Mouse (Mus musculus) megakaryocyte, embryonic 14.5 days (primary cell): ENCODE data around the gene Smc6. TPM values are rescaled to one million over a fixed set of nuclear protein-coding genes. Genes with fewer than 3 reads are reported as not detected.

ENCODE experiments used
- H3K27me3 ChIP-seq: replicated peaks from 2 replicates; pipeline ENCODE3; 2012; ENCODE audit warnings: inconsistent platforms
- H3K36me3 ChIP-seq: replicated peaks from 2 replicates; pipeline ENCODE3; 2012; ENCODE audit warnings: low read length, inconsistent platforms, mixed read lengths
- H3K4me1 ChIP-seq: 2 replicates; pipeline ENCODE4 v1.6.1; 2012; ENCODE audit warnings: inconsistent platforms
- H3K4me3 ChIP-seq: replicated peaks from 2 replicates; pipeline ENCODE3; 2012; ENCODE audit warnings: moderate library complexity, mild to moderate bottlenecking, inconsistent platforms
- H3K9me3 ChIP-seq: 2 replicates; pipeline ENCODE4 v1.6.1; 2012; ENCODE audit warnings: inconsistent platforms
- FLI1 ChIP-seq: IDR thresholded peaks from 2 replicates; pipeline ENCODE4 v1.6.1; 2012; ENCODE audit warnings: low read length, inconsistent platforms, mixed read lengths
- GATA1 ChIP-seq: IDR thresholded peaks from 3 replicates; pipeline ENCODE4 v1.6.1; 2012; ENCODE audit warnings: mixed read lengths, low read length, inconsistent platforms, borderline replicate concordance
- polyA plus RNA-seq: library from polyadenylated mRNA; stranded (reverse); fragments of >175 nt; gene quantifications from 2 replicates; pipeline ENCODE4 v1.2.3, GENCODE M21; 2012; ENCODE audit warnings: low replicate concordance; ENCODE audit not compliant: insufficient read depth

Gene Smc6
- polyA plus RNA-seq, 1 experiment, result 21.8 TPM

DNA sequence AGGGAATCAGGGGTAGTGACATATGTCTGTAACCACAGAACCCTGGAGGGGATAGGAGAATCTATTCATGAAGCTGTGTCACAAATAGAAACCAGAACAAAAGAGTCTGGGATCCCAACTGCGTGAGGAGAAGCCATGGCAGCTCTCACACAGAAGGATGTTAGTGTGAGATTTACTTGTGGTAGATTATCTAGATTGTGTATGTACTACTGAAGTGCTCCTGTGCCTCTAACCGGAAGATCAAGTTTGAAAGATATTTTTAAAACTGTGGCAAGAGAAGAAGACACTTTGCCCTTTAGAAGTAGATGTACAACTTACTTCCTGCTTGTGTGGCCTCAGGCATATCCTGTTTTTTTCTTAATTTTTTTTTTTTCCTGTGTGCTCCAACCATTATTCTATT, 35.4 kb upstream of the Smc6 start:
- Histone ChIP-seq H3K27me3 (no peaks in the 10 kb centered on the region), H3K9me3 (no peaks in the 10 kb centered on the region), H3K36me3 (no peaks in the 10 kb centered on the region), H3K4me1 (peaks cover 9% of the 10 kb centered on the region), H3K4me3 (no peak overlapping the region)
- TF ChIP-seq FLI1, result no peak
- no peak for TF ChIP-seq GATA1

DNA sequence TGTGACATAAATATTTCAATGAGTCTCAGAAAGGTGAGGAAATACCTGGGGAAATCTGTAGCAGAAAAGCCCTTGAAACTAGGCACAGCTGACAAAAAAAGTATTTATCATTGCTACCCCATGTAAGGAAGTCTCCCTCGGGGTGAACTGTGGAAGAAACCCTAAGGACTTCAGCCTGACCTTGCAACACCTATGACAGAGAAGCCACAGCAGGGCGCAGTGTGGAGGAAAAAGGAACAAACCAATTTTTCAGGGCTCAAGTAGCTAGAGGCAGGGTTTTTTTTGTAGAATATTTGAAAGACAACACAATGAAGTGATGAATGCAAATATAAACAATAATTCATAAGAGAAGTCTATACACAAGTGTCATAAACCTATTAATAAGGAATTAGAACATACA, 29.7 kb upstream of the Smc6 start:
- Histone ChIP-seq H3K4me3 (no peak overlapping the region), H3K9me3 (no peaks in the 10 kb centered on the region), H3K36me3 (peaks cover 7% of the 10 kb centered on the region), H3K4me1 (no peaks in the 10 kb centered on the region), H3K27me3 (no peaks in the 10 kb centered on the region)
- TF ChIP-seq FLI1 (no peak), GATA1 (no peak)

DNA sequence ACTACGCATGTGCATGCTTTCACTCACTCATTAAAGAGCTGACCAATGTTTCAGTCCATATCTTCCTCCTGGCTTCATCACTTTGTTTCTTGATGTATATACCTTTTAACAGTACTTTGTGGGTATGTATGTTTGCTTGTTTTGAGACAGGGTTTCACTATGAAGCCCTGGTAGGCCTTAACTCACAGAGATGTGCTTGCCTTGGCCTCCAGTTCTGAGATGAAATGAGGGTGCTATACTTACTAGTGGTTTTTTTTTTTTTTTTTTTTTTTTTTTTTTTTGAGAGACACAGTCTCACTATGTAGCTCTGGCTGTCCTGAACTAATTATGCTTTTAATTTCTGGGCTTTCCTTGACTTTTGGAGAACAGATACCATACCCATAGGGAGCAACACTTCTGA, 18.2 kb upstream of the Smc6 start:
- H3K9me3 ChIP-seq, result no peaks in the 10 kb centered on the region
- peaks cover 62% of the 10 kb centered on the region for H3K36me3 ChIP-seq
- no peaks in the 10 kb centered on the region for H3K4me1 ChIP-seq
- no peaks in the 10 kb centered on the region for H3K27me3 ChIP-seq
- TF ChIP-seq FLI1 (no peak), GATA1 (no peak)
- no peak overlapping the region for H3K4me3 ChIP-seq

DNA sequence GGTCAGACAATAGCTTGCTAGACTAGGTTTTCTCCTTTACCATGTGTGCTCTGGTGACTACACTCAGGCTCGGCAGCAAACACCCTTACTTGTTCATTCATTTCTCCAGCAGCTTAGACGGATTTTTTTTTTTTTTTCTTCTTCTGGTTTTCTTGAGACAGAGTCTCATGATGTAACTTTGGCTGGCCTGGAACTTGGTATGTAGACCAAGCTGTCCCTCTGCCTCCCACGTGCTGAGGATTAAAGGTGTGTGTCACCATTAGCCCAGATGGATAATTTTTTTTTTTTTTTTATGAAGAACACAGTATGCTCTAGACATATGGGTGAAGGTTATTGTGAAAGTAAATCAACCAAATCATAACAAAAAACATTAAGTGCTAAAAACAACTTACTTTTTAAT, 15.4 kb upstream of the Smc6 start:
- no peak for TF ChIP-seq FLI1
- no peak for TF ChIP-seq GATA1
- Histone ChIP-seq H3K4me3 (no peak overlapping the region), H3K4me1 (no peaks in the 10 kb centered on the region), H3K27me3 (no peaks in the 10 kb centered on the region), H3K9me3 (no peaks in the 10 kb centered on the region), H3K36me3 (peaks cover 60% of the 10 kb centered on the region)

DNA sequence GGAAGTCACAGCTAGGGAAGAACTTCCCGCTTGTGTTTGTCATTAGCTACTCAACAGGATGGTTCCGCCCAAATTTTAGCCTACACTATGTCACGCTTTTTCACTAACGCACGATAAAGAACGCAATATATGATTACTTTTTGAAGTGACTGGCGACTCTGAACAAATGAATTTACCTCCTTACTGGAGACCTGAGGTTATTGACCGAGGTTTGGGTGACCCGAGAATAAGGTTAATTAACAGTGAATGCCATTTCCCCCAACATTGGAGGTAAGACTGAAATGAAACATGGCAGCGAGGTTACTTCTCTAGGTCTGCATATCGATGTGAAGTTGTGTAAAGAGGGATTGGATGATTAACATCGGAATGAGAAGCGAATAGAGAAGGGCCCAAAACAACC, 791 bp upstream of the Smc6 start:
- peak overlapping the region; percentile 98 for H3K4me3 ChIP-seq
- H3K4me1 ChIP-seq, result peaks cover 41% of the 10 kb centered on the region
- TF ChIP-seq GATA1 (no peak), FLI1 (no peak)
- H3K9me3 ChIP-seq, result no peaks in the 10 kb centered on the region
- H3K27me3 ChIP-seq, result no peaks in the 10 kb centered on the region
- H3K36me3 ChIP-seq, result no peaks in the 10 kb centered on the region

DNA sequence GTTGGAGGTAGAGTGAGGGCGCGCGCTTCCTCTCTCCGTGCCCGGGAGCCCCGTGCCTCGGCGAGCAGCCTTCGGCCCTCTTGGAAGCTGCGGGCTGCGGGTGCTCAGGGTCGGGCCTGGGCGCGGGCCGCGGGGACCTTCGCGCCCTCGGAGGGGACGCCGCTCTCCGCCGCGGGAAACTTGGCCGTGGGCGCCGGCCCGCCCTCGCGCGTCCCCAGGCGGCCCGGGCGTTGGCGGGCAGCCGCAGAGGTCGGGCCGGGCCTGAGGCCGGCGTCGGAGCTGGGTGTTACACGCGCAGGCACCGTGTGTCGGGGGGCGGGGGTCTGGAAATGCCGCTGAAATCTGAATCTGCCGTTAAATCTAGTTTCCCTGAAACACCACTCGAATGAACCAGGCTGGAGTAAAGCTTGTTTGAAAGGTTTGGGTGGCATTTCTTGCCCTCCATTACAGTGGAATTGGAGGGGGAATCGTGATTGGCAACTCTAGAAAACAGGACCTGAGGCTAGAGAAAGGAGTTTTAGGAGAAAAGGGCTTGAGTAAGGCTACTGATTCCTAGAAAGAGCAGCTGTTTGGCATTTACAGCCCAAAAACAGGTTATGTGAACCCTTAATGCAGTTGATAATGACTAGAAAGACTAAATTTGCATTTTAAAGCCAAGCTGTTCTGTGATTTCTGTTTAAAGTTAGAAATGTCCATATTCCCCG, 748 bp downstream of the Smc6 start:
- no peaks in the 10 kb centered on the region for H3K27me3 ChIP-seq
- H3K4me3 ChIP-seq, result peak overlapping the region; percentile 98
- TF ChIP-seq GATA1, result no peak
- no peak for TF ChIP-seq FLI1
- H3K36me3 ChIP-seq, result peaks cover 2% of the 10 kb centered on the region
- peaks cover 39% of the 10 kb centered on the region for H3K4me1 ChIP-seq
- no peaks in the 10 kb centered on the region for H3K9me3 ChIP-seq

DNA sequence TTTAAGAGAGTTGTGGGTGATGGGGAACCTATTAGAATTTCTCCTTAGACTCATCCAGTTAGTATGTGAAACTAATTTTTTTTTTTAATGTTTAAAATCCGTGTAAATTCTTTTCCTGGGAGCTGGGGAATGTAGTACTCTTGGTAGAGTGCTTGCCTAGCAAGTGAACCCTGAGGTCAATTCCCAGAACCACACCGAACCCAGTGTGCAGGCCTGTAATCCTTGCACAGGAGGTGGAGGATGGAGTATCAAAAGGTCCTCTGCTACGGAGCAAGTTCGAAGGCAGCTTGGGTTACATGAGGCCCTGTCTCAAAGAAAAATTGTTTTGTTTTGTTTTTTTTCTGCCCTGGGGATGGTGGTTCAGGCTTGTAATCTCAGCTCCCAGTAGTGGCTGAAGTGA, 1.3 kb downstream of the Smc6 start:
- H3K4me3 ChIP-seq, result peak overlapping the region; percentile 98
- no peaks in the 10 kb centered on the region for H3K9me3 ChIP-seq
- peaks cover 6% of the 10 kb centered on the region for H3K36me3 ChIP-seq
- no peaks in the 10 kb centered on the region for H3K27me3 ChIP-seq
- TF ChIP-seq GATA1, result no peak
- TF ChIP-seq FLI1, result no peak
- H3K4me1 ChIP-seq, result peaks cover 39% of the 10 kb centered on the region

DNA sequence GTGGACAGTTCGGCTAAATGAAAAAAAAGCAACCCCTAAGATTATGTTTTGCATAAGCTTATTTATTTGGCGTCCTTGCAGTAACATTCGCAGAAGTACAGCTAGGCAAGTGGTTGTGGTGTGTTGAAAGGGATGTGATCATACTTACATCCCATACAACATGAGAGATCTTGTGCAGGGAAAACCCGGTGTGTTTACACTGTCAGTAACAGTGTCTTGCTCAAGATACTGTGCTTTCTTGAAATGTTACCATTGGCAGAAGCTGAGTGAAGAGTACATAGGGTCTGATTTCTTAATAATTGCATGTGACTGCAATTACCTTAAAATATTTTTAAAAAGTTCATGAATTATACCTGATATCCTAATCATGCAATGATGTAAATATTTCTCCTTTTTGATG, 6.9 kb downstream of the Smc6 start:
- TF ChIP-seq FLI1 (no peak), GATA1 (no peak)
- Histone ChIP-seq H3K4me1 (peaks cover 32% of the 10 kb centered on the region), H3K36me3 (peaks cover 47% of the 10 kb centered on the region), H3K4me3 (no peak overlapping the region), H3K27me3 (no peaks in the 10 kb centered on the region), H3K9me3 (no peaks in the 10 kb centered on the region)

DNA sequence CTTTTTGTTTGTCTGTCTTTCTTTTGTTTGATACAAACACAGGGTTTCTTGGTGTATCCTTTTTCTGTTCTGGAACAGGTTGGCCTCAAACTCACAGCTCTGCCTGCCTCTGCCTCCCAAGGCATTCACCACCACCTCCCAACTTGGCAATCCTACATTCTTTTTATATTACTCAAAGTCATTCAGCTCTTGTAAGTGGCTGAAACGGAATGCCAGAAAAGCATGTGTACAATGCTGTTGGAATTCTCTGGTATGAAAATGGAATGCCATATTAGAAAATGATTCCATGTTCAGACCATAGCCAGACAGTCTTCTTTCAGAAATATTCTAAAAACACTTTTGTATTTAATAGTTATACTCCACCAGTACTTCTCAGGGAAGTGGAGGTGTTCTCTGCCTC, 7.5 kb downstream of the Smc6 start:
- Histone ChIP-seq H3K4me3 (no peak overlapping the region), H3K36me3 (peaks cover 53% of the 10 kb centered on the region), H3K27me3 (no peaks in the 10 kb centered on the region), H3K4me1 (peaks cover 26% of the 10 kb centered on the region), H3K9me3 (no peaks in the 10 kb centered on the region)
- TF ChIP-seq GATA1, result no peak
- TF ChIP-seq FLI1, result no peak

DNA sequence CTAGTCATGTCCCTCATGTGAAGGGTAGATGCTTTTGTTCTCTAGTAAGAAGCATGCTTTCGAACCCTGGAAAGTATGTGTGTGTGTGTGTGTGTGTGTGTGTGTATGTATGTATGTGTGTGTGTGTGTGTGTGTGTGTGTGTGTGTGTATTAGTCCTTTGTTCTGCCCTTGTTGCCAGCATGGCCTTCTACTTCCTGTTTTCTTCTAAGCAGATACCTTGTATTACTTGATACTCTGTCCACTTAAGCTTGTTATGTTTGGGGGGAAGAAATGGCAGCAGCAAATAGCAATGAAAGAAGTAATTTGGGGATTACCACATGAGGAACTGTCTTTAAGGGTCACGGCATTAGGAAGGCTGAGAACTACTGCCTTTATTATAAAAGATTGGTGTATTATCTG, 10.9 kb downstream of the Smc6 start:
- H3K4me3 ChIP-seq, result no peak overlapping the region
- no peaks in the 10 kb centered on the region for H3K27me3 ChIP-seq
- no peak for TF ChIP-seq GATA1
- TF ChIP-seq FLI1, result no peak
- H3K4me1 ChIP-seq, result peaks cover 24% of the 10 kb centered on the region
- peaks cover 4% of the 10 kb centered on the region; the same call in 1 of the 2 replicates for H3K9me3 ChIP-seq
- peaks cover 77% of the 10 kb centered on the region for H3K36me3 ChIP-seq

DNA sequence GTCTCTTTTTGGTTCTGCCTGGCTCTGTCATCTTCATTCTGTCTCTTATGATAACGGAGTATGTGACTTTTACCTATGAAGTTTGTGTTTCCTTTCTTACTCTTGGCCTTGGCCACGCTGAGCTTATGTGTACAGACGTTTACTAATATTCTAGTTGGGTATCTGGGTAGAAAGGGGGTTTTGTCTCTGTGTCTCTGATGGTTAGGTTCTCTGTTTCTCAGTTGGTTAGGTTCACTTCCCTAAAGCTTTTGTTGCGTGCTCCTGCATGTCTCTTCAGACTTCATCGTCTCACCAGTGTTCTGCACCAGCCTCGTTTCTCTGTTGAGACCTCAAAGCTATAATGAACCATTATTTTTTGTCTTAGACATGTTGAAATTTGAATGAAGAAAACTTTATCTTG, 11.5 kb downstream of the Smc6 start:
- peaks cover 78% of the 10 kb centered on the region for H3K36me3 ChIP-seq
- no peak overlapping the region for H3K4me3 ChIP-seq
- H3K27me3 ChIP-seq, result no peaks in the 10 kb centered on the region
- peaks cover 4% of the 10 kb centered on the region; the same call in 1 of the 2 replicates for H3K9me3 ChIP-seq
- no peak for TF ChIP-seq GATA1
- TF ChIP-seq FLI1, result no peak
- H3K4me1 ChIP-seq, result peaks cover 26% of the 10 kb centered on the region
